Mouse (Mus musculus) kidney, adult 11 months (tissue): Measurements from ENCODE around the gene Nucb1.
"Not testable (repeated sequence)": the region's sequence is repeated elsewhere in the genome, so short reads cannot be mapped to it uniquely, and the experiment has no call there.

ENCODE experiments used
- DNase-seq: peaks from one replicate; pipeline ENCODE4 v3.0.0; 2022

The Nucb1 gene

DNA sequence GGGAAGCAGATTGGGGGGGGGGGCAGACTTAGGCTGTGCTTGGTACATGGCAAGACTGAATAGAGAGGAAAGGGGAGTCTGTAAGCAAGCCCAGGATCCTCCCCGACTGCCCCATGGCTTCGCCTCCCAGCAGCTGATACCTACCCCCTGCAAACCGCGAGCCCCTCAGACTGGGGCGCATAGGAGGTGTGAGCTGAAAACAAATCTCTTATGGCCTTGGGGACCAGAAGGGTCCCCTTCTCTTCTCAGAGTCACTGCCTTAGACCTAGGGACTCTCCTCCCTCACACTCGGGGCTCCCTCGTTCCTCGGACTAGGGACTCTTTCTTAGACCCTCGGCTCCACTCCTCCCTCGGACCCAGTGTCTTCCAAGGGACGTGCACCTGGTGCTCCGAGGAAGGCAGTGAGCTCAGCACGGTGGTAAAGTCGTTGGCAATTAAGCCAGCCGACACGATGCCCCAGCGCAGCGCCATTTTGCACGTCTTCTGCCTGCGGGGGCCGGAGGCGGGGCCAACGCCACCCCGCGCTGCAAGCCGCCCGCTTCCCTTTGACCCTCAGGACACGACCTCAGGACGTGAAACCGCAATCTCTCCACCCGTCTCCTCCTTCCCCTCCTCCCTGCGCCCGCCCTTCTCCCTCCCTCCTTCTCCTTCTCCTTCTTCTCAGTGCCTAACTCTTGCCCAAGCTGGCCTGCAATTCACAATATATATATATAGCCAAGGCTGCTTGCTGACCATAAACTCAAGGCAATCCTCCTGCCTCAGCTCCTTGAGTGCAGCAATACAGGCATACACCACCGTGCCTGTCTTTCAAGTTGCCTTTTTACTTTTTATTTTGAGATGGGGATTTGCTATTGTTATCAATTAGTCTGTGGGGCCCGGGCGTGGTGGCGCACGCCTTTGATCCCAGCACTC, 21.7 kb downstream of the Nucb1 start, which contains the start of gene Dhdh:
TSS of gene Dhdh (minus strand) at position 513 of the 912 bp plus-strand sequence.
- DNase-seq, result peak; percentile 67

DNA sequence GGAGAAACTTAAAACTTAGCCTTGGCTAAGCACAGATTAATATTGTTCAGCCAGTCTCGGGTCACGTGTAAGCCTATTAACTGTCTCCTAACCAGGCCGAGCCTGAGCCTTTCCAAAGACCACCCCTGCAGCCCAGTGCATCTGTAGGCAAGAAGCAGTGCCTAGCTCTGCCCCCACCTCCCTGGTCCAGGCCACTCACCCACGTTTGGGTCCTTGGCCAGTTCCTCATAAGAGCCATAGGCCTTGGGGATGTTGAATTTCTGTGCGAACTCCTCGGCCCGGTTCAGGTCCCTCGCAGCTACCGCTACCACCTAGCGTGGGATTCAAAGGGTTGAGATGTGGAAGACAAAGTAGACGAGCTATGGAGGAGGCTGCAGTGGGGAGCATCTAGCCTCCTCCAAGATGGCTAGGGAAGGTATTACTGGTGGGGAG, 22.3 kb downstream of the Nucb1 start:
- DNase-seq, result no peak

DNA sequence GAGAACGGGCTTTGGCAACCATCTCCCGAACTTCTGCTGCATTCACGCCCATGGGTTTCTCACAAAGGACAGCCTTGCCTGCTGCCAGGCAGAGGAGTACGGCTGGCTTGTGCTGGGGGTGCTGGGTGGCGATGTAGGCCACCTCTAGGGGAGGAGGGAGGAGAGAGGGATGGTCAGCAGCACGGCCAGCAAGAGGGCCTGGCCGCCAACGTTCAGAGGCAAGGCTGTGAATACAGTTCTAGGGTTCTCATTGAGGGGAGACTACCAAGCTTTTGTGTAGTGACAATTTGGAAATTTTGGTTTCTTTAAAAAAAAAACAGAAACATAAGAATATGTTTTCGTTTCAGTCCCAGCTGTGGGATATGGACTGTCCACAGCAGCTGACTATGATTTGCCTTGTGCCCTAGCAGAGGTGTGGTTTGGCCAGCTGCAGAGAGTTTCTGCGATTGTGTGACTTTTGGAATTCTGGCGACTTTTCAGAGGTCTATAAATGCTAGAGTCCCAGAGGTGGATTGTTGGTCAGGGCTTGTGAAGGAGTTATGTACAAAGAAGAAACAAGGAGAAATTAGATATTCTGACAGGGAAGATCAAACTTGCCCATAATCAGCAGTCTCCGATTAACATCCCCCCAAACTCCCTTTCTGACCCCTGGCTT, 23.3 kb downstream of the Nucb1 start, which contains the start of gene Gm45808:
TSS of gene Gm45808 (minus strand) at position 51 of the 655 bp plus-strand sequence.
- no peak for DNase-seq

DNA sequence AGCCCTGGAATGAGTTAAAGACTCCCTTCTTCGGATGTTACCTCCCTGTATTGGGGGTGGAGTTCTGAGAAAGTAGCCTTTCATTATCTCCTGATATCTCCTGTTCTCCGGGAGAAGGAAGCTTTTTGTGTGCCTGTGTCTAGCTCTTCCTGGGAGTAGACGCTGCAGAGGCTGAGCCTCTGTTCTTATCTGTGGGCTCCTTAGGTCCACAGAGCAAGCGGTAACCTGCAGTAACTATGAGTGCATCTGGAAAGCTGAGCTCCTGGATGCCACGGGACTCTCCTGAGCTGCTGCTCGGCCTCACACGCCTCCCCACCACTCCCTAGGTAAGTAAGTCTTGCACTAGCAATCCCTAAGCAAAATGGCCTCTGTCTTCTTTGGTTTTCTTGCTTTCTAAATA, 24.0 kb downstream of the Nucb1 start:
- no peak for DNase-seq

DNA sequence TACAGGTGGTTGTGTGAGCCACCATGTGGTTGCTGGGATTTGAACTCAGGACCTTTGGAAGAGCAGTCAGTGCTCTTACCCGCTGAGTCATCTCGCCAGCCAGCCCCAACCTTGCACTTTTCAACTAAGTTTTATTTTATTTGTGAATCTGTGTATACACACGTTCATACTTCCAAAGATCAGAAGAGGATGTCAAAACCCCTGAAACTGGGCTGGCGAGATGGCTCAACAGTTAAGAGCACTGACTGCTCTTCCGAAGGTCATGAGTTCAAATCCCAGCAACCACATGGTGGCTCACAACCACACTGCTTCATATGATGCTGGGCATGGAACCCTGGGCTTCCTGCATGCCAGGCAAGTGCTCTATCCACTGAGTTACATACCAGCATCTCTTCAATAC, 25.2 kb downstream of the Nucb1 start:
- DNase-seq, result not testable (repeated sequence)

DNA sequence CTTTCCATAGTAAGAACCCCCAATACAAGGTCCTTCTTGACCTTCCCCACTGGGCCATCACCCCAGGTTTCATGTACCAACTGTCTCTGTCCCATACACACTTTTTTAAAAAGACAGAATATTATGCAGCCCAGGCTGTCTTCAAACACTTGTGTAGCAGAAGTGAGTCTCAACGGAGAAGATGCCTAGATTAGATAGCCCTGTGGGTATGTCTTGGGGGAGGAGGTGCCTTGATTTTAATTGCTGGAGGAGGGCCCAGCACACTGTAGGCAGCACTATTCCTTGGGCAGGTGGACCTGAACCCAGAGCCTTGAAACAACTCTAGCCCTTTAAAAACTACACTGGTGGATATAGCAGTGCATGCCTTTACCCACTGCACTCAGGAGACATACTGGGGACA, 28.0 kb downstream of the Nucb1 start:
- no peak for DNase-seq

DNA sequence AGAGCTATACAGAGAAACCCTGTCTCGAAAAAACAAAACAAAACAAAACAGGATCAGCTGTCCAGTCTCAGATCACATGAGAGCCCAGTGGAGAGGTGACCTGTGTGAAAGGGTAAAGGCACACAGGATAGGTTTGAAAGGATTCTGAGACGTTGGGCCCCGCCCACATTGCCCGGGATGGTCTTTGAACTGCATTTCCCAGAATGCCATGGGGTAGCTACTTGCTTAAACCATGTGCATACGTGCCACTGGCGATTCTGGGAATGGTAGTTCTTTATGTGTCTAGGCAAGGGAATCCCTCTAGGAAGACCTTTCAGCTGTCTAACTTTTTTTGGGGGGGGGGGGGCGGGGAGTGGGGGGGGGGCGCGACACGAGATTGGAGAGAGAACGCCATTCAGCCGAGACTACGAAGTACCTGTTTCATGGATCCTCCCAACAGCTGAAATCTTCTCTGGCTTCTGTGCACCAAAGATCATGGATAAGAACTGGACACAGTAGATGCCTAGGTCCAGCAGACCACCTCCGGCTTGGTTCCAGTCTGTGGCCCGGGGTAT, 28.8 kb downstream of the Nucb1 start, which contains the start of gene Tulp2:
TSS of gene Tulp2 (plus strand) at position 504 of the 554 bp plus-strand sequence.
- peak; percentile 79 for DNase-seq

DNA sequence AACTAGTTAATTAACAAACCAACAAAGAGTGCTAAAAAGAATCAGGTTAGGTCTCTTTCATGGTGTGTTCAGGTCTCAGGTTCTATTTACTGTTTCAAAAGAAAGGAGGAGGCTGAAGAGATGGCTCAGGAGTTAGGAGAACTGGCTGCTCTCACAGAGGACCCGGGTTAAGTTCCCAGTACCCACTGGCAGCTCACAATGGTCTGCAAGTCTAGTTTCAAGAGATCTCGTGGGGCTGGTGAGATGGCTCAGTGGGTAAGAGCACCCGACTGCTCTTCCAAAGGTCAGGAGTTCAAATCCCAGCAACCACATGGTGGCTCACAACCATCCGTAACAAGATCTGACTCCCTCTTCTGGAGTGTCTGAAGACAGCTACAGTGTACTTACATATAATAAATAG, 29.9 kb downstream of the Nucb1 start:
- DNase-seq, result not testable (repeated sequence)

DNA sequence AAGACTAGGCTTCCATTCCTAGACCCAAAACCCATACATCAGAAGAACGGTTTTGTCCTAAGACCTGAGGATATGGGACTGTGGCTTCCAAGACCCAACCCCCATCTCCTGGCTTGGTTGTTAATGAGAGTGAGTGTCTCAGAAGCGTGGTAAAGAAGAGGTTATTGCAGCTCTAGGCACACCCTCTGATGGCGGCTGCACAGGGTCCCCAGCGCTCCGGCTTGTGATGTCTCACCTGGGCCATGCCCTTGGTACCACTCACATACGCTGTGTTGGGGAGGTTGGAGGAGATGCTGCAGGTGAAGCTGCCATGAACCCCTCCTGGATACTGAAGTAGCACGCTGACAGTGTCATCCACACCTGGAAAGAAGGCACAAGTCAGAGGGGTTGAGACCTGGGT, 31.4 kb downstream of the Nucb1 start:
- no peak for DNase-seq

DNA sequence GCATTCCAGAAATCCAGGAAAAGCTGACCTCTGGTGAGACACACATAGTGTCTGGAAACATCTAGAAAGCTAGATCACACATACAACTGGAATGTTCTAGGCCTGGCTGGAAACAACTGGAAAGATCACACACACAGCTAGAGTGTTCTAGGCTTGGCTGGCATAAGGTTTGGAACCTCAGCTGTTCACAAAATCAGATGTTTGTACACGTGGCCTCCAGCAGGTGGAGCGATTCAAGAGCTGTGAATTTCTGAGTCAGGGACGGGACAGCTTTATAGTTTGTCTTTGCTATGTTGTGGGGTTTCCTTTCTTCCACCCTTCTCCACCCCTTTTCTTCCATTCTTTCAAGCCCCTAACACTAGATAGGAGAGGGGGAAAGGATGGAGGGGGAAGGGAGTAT, 33.2 kb downstream of the Nucb1 start:
- no peak for DNase-seq

DNA sequence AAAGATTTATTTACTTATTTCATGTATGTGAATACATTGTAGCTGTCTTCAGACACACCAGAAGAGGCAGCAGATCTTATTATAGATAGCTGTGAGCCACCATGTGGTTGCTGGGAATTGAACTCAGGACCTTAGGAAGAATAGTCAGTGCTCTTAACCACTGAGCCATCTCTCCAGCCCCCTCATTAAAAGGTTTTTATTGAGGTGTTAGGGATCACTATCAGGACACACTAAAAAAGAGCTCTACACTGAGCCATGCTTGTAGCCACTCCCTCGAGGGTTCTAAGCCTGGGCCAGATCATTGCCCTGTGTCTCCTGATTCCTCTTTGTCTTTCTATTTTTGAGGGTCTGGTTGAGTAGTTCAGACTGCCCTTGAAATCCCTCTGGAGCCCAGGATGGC, 33.8 kb downstream of the Nucb1 start:
- no peak for DNase-seq

DNA sequence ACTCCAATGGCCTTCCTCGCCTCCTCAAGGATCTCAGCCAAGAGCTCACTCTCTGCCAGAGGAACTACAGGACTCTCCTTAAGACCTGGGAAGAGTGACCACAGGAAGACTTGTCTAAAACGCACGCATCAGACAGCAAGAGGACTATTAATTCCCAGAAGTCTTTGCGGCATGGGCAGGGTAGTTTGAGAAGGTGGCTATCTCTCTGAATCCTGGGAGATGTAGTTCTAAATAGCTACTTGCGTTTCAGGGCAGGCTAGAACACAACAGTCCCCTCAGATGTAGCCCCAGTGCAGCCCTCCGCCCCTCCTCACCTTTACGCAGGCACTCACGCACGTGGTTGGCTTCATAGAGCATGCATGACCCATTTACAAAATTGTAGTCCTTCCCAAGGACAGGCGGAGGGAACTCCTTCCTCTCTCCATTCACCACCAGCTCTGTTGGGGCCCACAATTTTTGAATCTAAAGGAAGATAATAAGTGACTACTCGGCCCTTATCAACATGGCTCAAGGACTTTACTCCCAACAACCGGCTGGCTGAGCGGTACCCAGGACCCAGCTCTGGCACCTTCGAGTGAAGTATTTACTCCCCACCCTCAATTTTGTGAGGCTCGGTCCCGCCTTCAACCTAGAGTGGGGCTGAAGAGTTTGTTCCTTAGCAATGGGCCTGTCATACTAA, 34.8 kb downstream of the Nucb1 start:
- peak; percentile 61 for DNase-seq

DNA sequence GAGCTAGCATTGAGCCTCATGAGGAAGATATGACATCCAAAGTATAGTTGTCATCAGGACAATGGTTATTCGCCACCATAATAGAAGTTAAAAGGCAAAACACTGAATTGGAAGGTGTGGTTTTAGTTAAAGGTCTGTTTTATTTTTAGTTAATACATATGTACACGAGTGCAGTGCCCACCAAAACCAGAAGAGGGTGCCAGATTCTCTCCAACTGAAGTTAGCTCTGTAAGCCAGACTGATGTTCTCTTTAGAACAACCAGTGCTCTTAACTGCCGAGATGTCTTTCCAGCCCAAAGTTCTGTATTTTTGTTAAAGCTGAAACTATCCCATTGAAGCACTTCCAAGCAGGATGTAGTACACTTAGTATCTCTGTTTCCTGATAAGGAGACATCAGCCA, 39.3 kb downstream of the Nucb1 start:
- peak; percentile 63 for DNase-seq

DNA sequence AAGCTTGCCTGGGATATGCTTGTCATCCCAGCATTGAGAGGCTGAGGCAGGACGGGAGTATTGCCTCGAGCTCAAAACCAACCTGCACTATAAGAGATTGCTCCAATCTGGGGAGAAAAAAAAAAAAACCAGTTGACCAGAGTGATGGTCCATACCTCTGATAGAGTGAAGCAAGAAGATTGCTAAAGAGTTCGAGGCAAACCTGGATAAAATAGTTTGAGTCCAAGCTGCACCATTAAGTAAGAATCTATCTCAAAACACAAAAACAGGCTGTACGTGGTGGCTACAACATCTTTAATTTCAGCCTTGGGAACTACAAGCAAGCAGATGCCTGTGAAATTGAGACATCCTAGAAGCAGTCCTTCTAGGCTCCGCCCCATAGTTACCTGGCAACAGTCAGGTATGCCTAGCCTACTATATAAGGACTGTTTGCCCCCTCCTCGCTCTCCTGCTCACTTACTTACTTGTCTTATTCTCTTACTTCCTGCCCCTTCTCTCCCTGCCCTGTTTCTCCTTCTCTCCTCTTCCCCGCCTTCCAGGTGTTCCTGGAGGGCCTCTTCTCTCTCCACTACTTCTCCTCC, 43.0 kb downstream of the Nucb1 start:
- DNase-seq, result no peak

DNA sequence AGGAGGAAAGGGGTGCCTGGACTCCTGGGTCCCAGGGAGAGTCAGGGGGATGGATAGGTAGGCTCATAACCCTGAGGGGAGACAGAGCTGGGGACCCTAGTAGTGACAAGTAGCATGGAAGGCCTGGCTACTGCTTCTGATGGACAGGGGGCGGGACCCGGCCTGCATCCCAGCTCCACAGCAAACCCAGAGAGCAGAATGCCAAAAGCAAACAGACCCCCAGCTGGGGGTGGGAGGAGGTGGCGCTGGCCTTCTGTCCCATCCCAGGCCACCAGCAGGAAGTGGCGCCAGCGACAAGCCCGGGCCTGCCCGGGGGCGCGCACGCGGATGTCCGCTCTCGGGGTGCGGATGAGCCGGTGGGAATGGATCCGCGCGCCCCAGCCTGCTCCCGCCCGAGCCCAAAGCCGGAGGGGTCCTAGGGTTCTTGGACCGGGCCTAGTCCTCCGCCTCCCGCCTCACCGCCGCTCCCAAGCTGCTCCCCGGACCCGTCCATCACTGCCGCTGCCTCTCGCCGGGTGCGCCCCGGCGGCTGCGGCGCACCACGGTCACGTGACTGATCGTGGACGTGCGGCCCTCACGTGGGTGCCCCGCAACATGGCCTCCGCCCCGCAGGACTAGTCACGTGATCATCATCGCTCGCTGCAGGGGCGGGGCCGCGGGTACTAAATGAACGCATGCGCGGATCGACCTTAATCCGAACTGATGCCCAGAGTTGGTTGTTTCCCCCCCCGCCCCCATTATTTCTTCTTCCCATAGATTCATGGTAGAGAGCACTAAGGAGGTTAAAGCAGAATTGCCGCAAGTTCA, 43.7 kb downstream of the Nucb1 start, which contains the start of gene Bax:
TSS of gene Bax (minus strand) at position 616 of the 807 bp plus-strand sequence.
- peak; percentile 94 for DNase-seq

DNA sequence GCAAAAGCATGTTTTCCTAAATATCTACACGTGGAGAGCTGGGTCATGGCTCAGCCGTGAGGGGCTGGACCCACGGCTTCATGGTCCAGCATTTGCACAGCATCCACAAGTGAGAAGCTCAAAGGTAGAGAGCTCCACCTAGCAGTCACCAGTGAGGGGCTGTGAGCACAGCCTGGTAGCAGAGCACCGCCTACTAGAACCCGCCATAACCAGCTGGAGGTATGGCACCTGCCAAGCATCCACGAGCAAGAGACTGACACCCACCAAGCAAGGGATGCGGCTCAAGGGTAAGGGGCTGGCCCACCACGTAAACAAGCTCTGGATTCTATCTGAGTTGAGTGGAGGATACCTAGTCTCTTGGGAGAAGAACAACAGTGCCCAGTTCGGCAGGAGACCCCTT, 44.7 kb downstream of the Nucb1 start:
- DNase-seq, result peak; percentile 59

DNA sequence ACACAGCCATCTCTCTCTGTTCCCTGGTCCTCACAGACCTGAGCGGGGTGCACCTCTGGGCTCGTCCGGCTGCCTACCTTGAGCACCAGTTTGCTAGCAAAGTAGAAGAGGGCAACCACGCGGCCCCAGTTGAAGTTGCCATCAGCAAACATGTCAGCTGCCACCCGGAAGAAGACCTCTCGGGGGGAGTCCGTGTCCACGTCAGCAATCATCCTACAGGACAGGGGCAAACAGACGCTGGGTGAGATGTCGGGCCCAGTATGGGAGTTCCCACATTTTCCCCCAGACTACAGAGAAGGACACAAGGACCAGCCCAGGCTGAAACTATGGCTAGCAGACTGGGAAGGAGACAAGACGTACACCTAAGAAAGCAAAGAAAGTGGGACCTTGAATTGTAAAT, 45.1 kb downstream of the Nucb1 start:
- DNase-seq, result no peak

DNA sequence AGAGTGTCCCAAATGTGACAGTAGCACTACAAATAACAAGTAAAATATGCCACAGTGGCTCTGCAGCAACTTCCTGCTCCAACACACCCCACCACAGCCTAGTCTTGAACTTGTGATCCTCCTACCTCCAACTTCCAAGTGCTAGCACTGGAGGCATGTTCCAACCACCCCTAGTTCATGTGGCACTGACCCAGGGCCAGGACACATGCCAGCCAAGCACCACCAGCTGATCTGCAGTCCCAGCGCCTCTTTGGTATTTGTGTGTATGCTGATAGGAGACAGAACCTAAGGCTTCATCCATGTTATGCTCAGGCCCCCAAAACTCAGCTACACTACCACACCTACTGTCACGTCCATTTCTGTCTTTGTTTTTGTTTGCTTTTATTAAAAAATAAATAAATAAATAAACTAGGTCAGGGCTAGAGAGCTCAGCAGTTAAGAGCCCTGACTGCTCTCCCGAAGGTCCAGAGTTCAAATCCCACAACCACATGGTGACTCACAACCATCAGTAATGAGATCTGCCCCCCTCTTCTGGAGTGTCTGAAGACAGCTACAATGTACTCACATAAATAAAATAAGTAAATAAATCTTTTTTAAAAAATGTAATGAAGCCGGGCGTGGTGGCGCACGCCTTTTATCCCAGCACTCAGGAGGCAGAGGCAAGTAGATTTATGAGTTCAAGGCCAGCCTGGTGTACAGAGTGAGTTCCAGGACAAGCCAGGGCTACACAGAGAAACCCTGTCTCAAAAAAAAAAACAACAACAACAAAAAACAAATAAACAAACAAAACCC, 46.0 kb downstream of the Nucb1 start:
- no peak for DNase-seq

DNA sequence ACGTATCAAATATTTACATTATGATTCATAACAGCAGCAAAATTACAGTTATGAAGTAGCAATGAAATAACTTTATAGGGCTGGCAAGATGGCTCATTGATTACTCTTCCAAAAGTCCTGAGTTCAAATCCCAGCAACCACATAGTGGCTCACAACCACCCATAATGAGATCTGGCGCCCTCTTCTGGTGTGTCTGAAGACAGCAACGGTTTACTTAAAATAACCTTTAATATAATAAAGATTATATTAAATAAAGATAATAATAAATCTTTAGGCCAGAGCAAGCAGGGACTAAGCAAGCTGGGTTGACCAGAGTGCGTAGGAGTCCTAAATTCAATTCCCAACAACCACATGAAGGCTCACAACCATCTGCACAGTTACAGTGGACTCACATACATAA, 47.3 kb downstream of the Nucb1 start:
- DNase-seq, result not testable (repeated sequence)

DNA sequence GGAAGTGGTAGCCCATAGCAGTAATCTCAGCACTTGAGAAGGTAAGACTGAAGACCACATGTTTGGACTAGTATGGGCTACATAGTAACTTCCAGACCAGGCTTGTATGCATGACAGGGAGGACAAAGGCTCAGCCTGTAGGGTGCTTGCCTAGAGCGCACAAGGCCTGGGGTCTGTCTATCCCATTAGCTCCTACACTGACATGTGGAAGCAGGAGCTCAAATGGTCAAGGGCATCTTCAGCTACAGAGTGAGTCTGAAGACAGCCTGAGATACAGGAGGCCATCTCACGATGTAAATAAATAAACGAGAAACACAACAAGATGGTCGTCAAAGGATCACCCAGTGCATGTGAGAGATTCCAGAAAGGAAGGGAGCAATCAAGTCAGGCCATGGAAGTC, 47.9 kb downstream of the Nucb1 start:
- DNase-seq, result no peak

DNA sequence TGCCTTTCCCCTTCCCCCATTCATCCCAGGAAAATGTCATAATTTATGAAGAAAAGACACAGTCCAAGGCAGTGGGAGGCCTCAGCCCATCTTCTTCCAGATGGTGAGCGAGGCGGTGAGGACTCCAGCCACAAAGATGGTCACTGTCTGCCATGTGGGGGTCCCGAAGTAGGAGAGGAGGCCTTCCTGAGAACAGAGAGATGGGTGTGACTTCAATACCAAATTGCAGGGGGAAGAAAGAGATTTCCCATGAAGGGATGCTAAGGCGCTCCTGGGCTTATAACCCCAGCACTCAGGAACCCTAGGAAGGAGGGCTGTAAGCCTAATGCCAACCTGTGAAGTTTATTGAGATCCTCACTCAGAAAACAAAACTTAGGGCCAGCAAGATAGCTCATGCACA, 48.4 kb downstream of the Nucb1 start:
- DNase-seq, result no peak
